Mouse (Mus musculus): Measurements from ENCODE around the gene Xrcc1. TPM values are rescaled to one million over a fixed set of nuclear protein-coding genes. Genes with fewer than 3 reads are reported as not detected.
"Not testable (repeated sequence)": the region's sequence is repeated elsewhere in the genome, so short reads cannot be mapped to it uniquely, and the experiment has no call there.

Gene Xrcc1
- total and polyA plus RNA-seq, 2 experiments: 4.8 to 17.1 TPM

DNA sequence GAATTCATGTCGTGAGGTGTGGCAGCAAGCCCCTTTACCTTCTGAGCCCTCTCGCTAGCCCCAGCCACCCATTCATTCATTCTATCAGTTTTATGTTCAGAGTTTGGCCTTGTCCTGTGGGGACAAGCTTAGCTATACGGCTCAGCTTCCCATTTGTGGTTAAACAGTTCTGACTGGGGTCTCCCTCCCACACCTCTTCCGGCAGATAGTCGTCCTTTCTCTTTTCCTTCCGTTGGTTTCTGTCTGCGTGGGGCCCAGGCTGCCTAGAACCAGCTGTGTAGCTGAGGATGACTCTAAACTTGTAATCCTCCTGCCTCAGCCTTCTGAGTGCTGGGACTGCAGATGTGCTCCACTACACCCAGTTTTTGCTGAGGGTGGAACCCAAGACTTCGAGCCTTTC, 71.7 kb downstream of the Xrcc1 start:
- 83% methylated on average over 8 of the region's 8 CpGs for WGBS
- Histone ChIP-seq H3K9ac (ENCODE audit: low read depth, low read length) (no peak overlapping the region), H3K27ac (replicated peaks; ENCODE audit: insufficient read depth, low read depth, low read length) (no peak overlapping the region), H3K27me3 (ENCODE audit: control insufficient read depth, insufficient read depth, low read length) (no peaks in the 10 kb centered on the region), H3K36me3 (ENCODE audit: control insufficient read depth, insufficient read depth, low read length) (peaks cover 29% of the 10 kb centered on the region), H3K4me1 (ENCODE audit: control insufficient read depth, insufficient read depth, low read length) (no peaks in the 10 kb centered on the region), H3K4me3 (ENCODE audit: insufficient read depth, low read depth, low read length) (no peak overlapping the region), H3K79me2 (ENCODE audit: control insufficient read depth, insufficient read depth, low read length) (0 out of 2 replicates have a peak, but pooled peaks cover under 1% of the 10 kb centered on the region)
- TF ChIP-seq POLR2A (IDR thresholded peaks at IDR 0.05; ENCODE audit: extremely low read depth, insufficient read depth, low read length): no peak
- no peak for TF ChIP-seq CTCF (IDR thresholded peaks at IDR 0.05; ENCODE audit: low read depth, low read length)
- DNase-seq (ENCODE audit: extremely low read depth, low read depth, low spot score): no peak

- 97% methylated on average over 8 of the region's 8 CpGs for WGBS
- H3K4me1 ChIP-seq (ENCODE audit: control insufficient read depth, insufficient read depth, low read length); H3K27ac ChIP-seq (replicated peaks; ENCODE audit: insufficient read depth, low read depth, low read length); H3K79me2 ChIP-seq (ENCODE audit: control insufficient read depth, insufficient read depth, low read length); H3K27me3 ChIP-seq (ENCODE audit: control insufficient read depth, insufficient read depth, low read length); H3K9ac ChIP-seq (ENCODE audit: low read depth, low read length); H3K4me3 ChIP-seq (ENCODE audit: insufficient read depth, low read depth, low read length); DNase-seq (ENCODE audit: extremely low read depth, low read depth, low spot score): not testable (repeated sequence)
- H3K36me3 ChIP-seq (ENCODE audit: control insufficient read depth, insufficient read depth, low read length): peaks cover 31% of the 10 kb centered on the region
Observed at GRCm38 (mm10) chr7:24618374-24618773, 72.3 kb downstream of the Xrcc1 start.

DNA sequence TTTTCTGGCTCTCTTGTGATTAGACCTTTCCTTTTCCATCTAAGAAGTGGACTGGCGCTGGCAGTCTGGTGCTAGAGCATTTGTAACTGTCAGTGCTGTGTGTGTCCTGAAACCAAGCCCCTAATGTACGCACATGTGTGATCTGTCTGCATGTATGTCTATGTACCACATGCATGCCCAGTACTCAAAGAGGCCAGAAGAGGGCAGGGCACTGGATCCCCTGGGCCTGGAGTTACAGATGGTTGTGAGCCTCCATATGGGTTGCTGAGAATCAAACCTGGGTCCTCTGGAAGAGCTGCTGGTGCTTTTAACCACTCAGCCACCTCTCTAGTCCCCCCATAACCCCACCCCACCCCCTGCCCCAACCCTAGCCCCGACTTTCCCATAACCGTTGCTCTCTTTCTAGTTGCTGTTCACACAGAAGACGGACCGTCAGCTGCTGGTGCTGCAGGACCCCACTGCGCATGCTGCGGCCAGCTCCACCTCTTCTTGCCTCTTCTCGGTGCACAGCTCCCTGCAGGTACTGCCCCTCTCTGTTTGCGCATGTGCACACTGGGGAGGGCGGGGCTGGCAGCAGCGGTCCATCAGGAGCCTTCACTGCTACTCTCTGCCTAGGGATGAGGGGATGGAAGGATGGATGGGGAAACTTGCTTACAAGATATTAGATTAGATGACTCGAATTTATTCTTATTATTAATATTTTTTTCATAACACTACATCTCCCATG, 73.7 kb downstream of the Xrcc1 start:
- no peak overlapping the region for H3K4me3 ChIP-seq (ENCODE audit: insufficient read depth, low read depth, low read length)
- no peaks in the 10 kb centered on the region for H3K79me2 ChIP-seq (ENCODE audit: control insufficient read depth, insufficient read depth, low read length)
- 90% methylated on average over 13 of the region's 13 CpGs for WGBS
- peaks cover 32% of the 10 kb centered on the region for H3K36me3 ChIP-seq (ENCODE audit: control insufficient read depth, insufficient read depth, low read length)
- H3K4me1 ChIP-seq (ENCODE audit: control insufficient read depth, insufficient read depth, low read length): no peaks in the 10 kb centered on the region
- no peaks in the 10 kb centered on the region for H3K27me3 ChIP-seq (ENCODE audit: control insufficient read depth, insufficient read depth, low read length)
- no peak overlapping the region for H3K27ac ChIP-seq (replicated peaks; ENCODE audit: insufficient read depth, low read depth, low read length)
- DNase-seq (ENCODE audit: extremely low read depth, low read depth, low spot score): no peak
- no peak overlapping the region for H3K9ac ChIP-seq (ENCODE audit: low read depth, low read length)
- TF ChIP-seq POLR2A (IDR thresholded peaks at IDR 0.05; ENCODE audit: extremely low read depth, insufficient read depth, low read length): no peak
- TF ChIP-seq CTCF (IDR thresholded peaks at IDR 0.05; ENCODE audit: low read depth, low read length): 0 out of 2 replicates have a peak, but pooled peaks have one; percentile 1

- no peak overlapping the region for H3K4me3 ChIP-seq (ENCODE audit: insufficient read depth, low read depth, low read length)
- TF ChIP-seq CTCF (IDR thresholded peaks at IDR 0.05; ENCODE audit: low read depth, low read length) (0 out of 2 replicates have a peak, but pooled peaks have one; percentile 8), POLR2A (IDR thresholded peaks at IDR 0.05; ENCODE audit: extremely low read depth, insufficient read depth, low read length) (no peak)
- peaks cover 34% of the 10 kb centered on the region for H3K36me3 ChIP-seq (ENCODE audit: control insufficient read depth, insufficient read depth, low read length)
- 93% methylated on average over 3 of the region's 3 CpGs for WGBS
- H3K27ac ChIP-seq (replicated peaks; ENCODE audit: insufficient read depth, low read depth, low read length): no peak overlapping the region
- H3K27me3 ChIP-seq (ENCODE audit: control insufficient read depth, insufficient read depth, low read length): no peaks in the 10 kb centered on the region
- DNase-seq (ENCODE audit: extremely low read depth, low read depth, low spot score): no peak
- H3K4me1 ChIP-seq (ENCODE audit: control insufficient read depth, insufficient read depth, low read length): no peaks in the 10 kb centered on the region
- no peak overlapping the region for H3K9ac ChIP-seq (ENCODE audit: low read depth, low read length)
- H3K79me2 ChIP-seq (ENCODE audit: control insufficient read depth, insufficient read depth, low read length): no peaks in the 10 kb centered on the region
Observed at GRCm38 (mm10) chr7:24621193-24621592, 75.1 kb downstream of the Xrcc1 start.

- H3K79me2 ChIP-seq (ENCODE audit: control insufficient read depth, insufficient read depth, low read length): no peaks in the 10 kb centered on the region
- 88% methylated on average over 6 of the region's 6 CpGs for WGBS
- no peak for DNase-seq (ENCODE audit: extremely low read depth, low read depth, low spot score)
- H3K36me3 ChIP-seq (ENCODE audit: control insufficient read depth, insufficient read depth, low read length): peaks cover 29% of the 10 kb centered on the region
- no peaks in the 10 kb centered on the region for H3K27me3 ChIP-seq (ENCODE audit: control insufficient read depth, insufficient read depth, low read length)
- H3K9ac ChIP-seq (ENCODE audit: low read depth, low read length): no peak overlapping the region
- TF ChIP-seq POLR2A (IDR thresholded peaks at IDR 0.05; ENCODE audit: extremely low read depth, insufficient read depth, low read length) (no peak), CTCF (IDR thresholded peaks at IDR 0.05; ENCODE audit: low read depth, low read length) (no peak)
- H3K4me1 ChIP-seq (ENCODE audit: control insufficient read depth, insufficient read depth, low read length): no peaks in the 10 kb centered on the region
- H3K27ac ChIP-seq (replicated peaks; ENCODE audit: insufficient read depth, low read depth, low read length): no peak overlapping the region
- no peak overlapping the region for H3K4me3 ChIP-seq (ENCODE audit: insufficient read depth, low read depth, low read length)
Observed at GRCm38 (mm10) chr7:24622967-24623366, 76.9 kb downstream of the Xrcc1 start.

Other genes with a start within 250 kb of the Xrcc1 start
- gene Zfp61, start 245.1 kb upstream of the Xrcc1 start, total RNA-seq (2014; rRNA removed): 0.94 and 1.8 TPM in 2 replicates
- 0.48 and 0.50 TPM in 2 replicates for gene Zfp61, start 245.1 kb upstream of the Xrcc1 start, polyA plus RNA-seq (2012; rRNA removed)
- gene Zfp94, start 229.6 kb upstream of the Xrcc1 start, total RNA-seq (2014; rRNA removed): 2.4 and 2.8 TPM in 2 replicates
- gene Zfp94, start 229.6 kb upstream of the Xrcc1 start, polyA plus RNA-seq (2012; rRNA removed): 2.6 and 3.3 TPM in 2 replicates
- gene Tescl, start 212.4 kb upstream of the Xrcc1 start, total RNA-seq (2014; rRNA removed): not detected in 2 replicates
- gene Tescl, start 212.4 kb upstream of the Xrcc1 start, polyA plus RNA-seq (2012; rRNA removed): not detected in 2 replicates
- not detected in 2 replicates for gene Lypd5, start 197.1 kb upstream of the Xrcc1 start, total RNA-seq (2014; rRNA removed)
- not detected in 2 replicates for gene Lypd5, start 197.1 kb upstream of the Xrcc1 start, polyA plus RNA-seq (2012; rRNA removed)
- gene Kcnn4, start 176.0 kb upstream of the Xrcc1 start, total RNA-seq (2014; rRNA removed): 0.20 and 0.83 TPM in 2 replicates
- gene Kcnn4, start 176.0 kb upstream of the Xrcc1 start, polyA plus RNA-seq (2012; rRNA removed): 0.55 and 0.66 TPM in 2 replicates
- 3.7 and 5.0 TPM in 2 replicates for gene Smg9, start 146.7 kb upstream of the Xrcc1 start, total RNA-seq (2014; rRNA removed)
- gene Smg9, start 146.7 kb upstream of the Xrcc1 start, polyA plus RNA-seq (2012; rRNA removed): 11.7 and 17.8 TPM in 2 replicates
- gene Irgc1, start 94.0 kb upstream of the Xrcc1 start, total RNA-seq (2014; rRNA removed): not detected in 2 replicates
- gene Irgc1, start 94.0 kb upstream of the Xrcc1 start, polyA plus RNA-seq (2012; rRNA removed): 0.20 TPM in 1 of 2 replicates, not detected in the other
- 0.18 and 1.1 TPM in 2 replicates for gene Plaur, start 83.8 kb upstream of the Xrcc1 start, total RNA-seq (2014; rRNA removed)
- 0.22 and 0.97 TPM in 2 replicates for gene Plaur, start 83.8 kb upstream of the Xrcc1 start, polyA plus RNA-seq (2012; rRNA removed)
- gene Cadm4, start 64.3 kb upstream of the Xrcc1 start, total RNA-seq (2014; rRNA removed): 2.1 and 3.5 TPM in 2 replicates
- 5.3 and 6.5 TPM in 2 replicates for gene Cadm4, start 64.3 kb upstream of the Xrcc1 start, polyA plus RNA-seq (2012; rRNA removed)
- gene Zfp428, start 39.3 kb upstream of the Xrcc1 start, total RNA-seq (2014; rRNA removed): 1.4 TPM in 2 replicates
- 2.3 and 3.3 TPM in 2 replicates for gene Zfp428, start 39.3 kb upstream of the Xrcc1 start, polyA plus RNA-seq (2012; rRNA removed)
- gene AC161166.1, start 33.8 kb upstream of the Xrcc1 start, total RNA-seq (2014; rRNA removed): not detected in 2 replicates
- gene AC161166.1, start 33.8 kb upstream of the Xrcc1 start, polyA plus RNA-seq (2012; rRNA removed): not detected in 2 replicates
- gene Irgq, start 15.6 kb upstream of the Xrcc1 start, total RNA-seq (2014; rRNA removed): 3.0 and 4.8 TPM in 2 replicates
- 12.5 and 14.0 TPM in 2 replicates for gene Irgq, start 15.6 kb upstream of the Xrcc1 start, polyA plus RNA-seq (2012; rRNA removed)
- not detected in 2 replicates for gene Pinlyp, start 171 bp upstream of the Xrcc1 start, total RNA-seq (2014; rRNA removed)
- not detected in 2 replicates for gene Pinlyp, start 171 bp upstream of the Xrcc1 start, polyA plus RNA-seq (2012; rRNA removed)
- 71.1 and 91.4 TPM in 2 replicates for gene Ethe1, start 41.3 kb downstream of the Xrcc1 start, total RNA-seq (2014; rRNA removed)
- 227 and 244 TPM in 2 replicates for gene Ethe1, start 41.3 kb downstream of the Xrcc1 start, polyA plus RNA-seq (2012; rRNA removed)
- not detected in 2 replicates for gene Zfp575, start 41.4 kb downstream of the Xrcc1 start, total RNA-seq (2014; rRNA removed)
- gene Zfp575, start 41.4 kb downstream of the Xrcc1 start, polyA plus RNA-seq (2012; rRNA removed): 0.02 TPM in 1 of 2 replicates, not detected in the other
- 1.4 and 1.5 TPM in 2 replicates for gene Phldb3, start 64.5 kb downstream of the Xrcc1 start, total RNA-seq (2014; rRNA removed)
- 3.4 and 3.5 TPM in 2 replicates for gene Phldb3, start 64.5 kb downstream of the Xrcc1 start, polyA plus RNA-seq (2012; rRNA removed)
- gene Lypd3, start 90.3 kb downstream of the Xrcc1 start, total RNA-seq (2014; rRNA removed): not detected in 2 replicates
- not detected in 2 replicates for gene Lypd3, start 90.3 kb downstream of the Xrcc1 start, polyA plus RNA-seq (2012; rRNA removed)
- not detected in 2 replicates for gene Tex101, start 130.4 kb downstream of the Xrcc1 start, total RNA-seq (2014; rRNA removed)
- not detected in 2 replicates for gene Tex101, start 130.4 kb downstream of the Xrcc1 start, polyA plus RNA-seq (2012; rRNA removed)
- not detected in 2 replicates for gene BC049730, start 163.0 kb downstream of the Xrcc1 start, total RNA-seq (2014; rRNA removed)
- gene BC049730, start 163.0 kb downstream of the Xrcc1 start, polyA plus RNA-seq (2012; rRNA removed): not detected in 2 replicates
- not detected in 2 replicates for gene Gm4763, start 180.6 kb downstream of the Xrcc1 start, total RNA-seq (2014; rRNA removed)
- not detected in 2 replicates for gene Gm4763, start 180.6 kb downstream of the Xrcc1 start, polyA plus RNA-seq (2012; rRNA removed)
- gene Cd177, start 214.0 kb downstream of the Xrcc1 start, total RNA-seq (2014; rRNA removed): not detected in 2 replicates
- gene Cd177, start 214.0 kb downstream of the Xrcc1 start, polyA plus RNA-seq (2012; rRNA removed): 0.06 and 0.09 TPM in 2 replicates
- not detected in 2 replicates for gene Ceacam10, start 230.9 kb downstream of the Xrcc1 start, total RNA-seq (2014; rRNA removed)
- gene Ceacam10, start 230.9 kb downstream of the Xrcc1 start, polyA plus RNA-seq (2012; rRNA removed): not detected in 2 replicates